Mouse (Mus musculus) embryo, embryonic 9.5 days (tissue): ENCODE measurements around the gene Lgmn.

ENCODE experiments used
- DNase-seq: peaks from one replicate; pipeline ENCODE4 v3.0.0-alpha.2; 2017; ENCODE audit errors: extremely low spot score

Lgmn gene

DNA sequence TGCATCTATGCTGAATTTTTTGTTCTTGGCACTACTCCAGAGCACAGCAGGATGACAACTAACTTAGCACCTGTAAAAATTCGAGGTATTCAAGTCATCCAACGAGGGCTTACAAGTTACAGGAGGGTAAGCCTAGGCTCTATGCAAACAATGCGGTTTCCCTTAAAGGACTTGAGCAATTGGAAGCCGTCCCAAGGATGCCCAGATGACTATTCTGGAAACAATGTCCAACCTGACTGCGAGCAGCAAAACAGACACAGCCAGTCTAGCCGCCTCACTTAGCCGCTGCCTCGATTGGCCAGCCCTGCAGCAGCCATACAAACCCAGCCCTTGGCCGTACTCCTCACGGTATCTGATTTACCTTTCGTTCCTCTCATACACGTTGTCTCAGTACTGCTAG lies 7.4 kb downstream of the Lgmn start:
- DNase-seq: no peak

- no peak for DNase-seq
Observed at GRCm38 (mm10) chr12:102430228-102430627, 9.4 kb downstream of the Lgmn start.

DNA sequence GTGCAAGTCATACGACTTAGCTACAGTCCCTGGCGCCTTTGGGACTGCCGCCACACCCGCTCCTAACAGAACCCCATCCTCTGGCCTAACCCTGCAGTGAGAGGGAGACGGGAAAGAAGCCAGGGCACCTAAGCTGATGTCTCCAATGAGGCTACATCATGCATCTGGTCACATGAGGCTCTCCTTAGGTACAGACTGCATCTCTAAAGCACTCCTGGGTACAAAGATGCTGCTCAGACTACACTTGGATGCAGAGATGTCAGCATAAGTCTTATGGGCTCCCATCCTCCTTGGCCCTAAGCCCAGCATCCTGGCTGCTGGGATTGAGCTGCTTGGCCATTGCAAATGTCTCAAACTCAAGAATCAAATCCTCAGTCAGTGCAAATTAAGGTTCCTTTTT lies 10.0 kb downstream of the Lgmn start:
- no peak for DNase-seq

- DNase-seq: no peak
Observed at GRCm38 (mm10) chr12:102426285-102426684, 13.3 kb downstream of the Lgmn start.

GRCm38 (mm10) chr12:102425048-102425578 lies 14.5 kb downstream of the Lgmn start:
- no peak for DNase-seq

- no peak for DNase-seq
Observed at GRCm38 (mm10) chr12:102424456-102424855, 15.2 kb downstream of the Lgmn start.

DNA sequence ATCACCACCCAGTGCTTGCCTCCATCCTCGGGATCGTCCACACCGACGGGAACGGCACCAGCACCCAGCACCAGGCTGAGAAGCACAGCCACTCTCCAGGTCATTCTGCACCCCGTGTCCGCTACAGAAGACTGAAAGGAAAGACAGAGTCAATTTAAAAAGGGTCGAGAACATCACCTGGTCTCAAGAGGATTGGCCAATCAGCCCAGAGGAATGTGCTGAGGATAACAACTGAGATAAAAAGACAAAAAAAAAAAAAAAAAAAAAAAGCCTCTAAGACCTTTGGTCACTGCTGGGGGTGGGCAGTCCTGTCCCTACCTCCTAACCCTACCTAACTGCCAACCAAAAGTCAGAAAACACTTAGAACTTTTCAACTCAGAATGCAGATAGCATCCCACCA lies 16.0 kb downstream of the Lgmn start:
- DNase-seq: no peak

- no peak for DNase-seq
Observed at GRCm38 (mm10) chr12:102422623-102423320, 16.8 kb downstream of the Lgmn start.

DNA sequence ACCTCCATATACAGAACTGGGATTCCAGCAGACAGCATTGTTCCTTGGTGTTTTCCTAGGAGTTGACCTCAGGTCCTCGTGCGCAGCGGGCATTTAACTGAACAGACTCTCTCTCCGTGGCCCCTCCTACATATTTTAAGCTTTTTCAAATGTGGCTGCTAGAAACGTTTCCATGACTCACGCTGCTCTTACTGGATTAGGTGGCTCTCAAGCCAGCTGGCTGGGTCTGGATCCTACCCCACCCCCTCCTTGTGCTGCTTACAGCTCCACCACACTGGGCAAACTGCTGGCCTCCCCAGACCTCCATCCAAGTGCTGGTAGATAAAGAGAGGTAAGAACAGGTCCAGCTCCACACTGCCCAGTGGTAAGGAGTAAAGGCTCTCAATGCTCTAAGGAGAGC lies 17.5 kb downstream of the Lgmn start:
- DNase-seq: no peak

GRCm38 (mm10) chr12:102420168-102420890 lies 19.3 kb downstream of the Lgmn start:
- DNase-seq: no peak

GRCm38 (mm10) chr12:102419544-102419943 lies 20.1 kb downstream of the Lgmn start:
- DNase-seq: no peak

- no peak for DNase-seq
Observed at GRCm38 (mm10) chr12:102417701-102418100, 21.9 kb downstream of the Lgmn start.

- no peak for DNase-seq
Observed at GRCm38 (mm10) chr12:102416955-102417510, 22.6 kb downstream of the Lgmn start.

GRCm38 (mm10) chr12:102416391-102416837 lies 23.2 kb downstream of the Lgmn start:
- DNase-seq: no peak

- no peak for DNase-seq
Observed at GRCm38 (mm10) chr12:102414686-102415085, 24.9 kb downstream of the Lgmn start.

DNA sequence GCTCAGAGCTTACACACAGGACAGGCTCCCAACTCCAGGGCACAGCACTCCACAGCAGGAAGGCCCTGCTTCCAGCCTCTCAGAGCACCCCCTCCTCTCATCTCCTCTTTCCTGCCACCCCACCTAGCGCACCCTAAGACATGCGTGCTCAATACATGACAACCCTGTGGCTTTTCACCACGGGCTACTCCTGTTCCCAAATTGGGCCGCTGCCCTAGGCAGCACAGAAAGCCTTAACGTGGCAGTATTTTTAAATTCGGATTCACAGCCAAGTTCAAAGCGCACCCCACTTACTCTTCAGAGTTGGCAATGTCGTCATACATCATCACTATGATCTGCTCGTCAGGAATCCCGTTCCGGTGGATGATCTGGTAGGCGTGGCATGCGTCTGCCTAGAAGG lies 26.4 kb downstream of the Lgmn start:
- DNase-seq: no peak

- no peak for DNase-seq
Observed at GRCm38 (mm10) chr12:102398588-102398987, 41.0 kb downstream of the Lgmn start.

DNA sequence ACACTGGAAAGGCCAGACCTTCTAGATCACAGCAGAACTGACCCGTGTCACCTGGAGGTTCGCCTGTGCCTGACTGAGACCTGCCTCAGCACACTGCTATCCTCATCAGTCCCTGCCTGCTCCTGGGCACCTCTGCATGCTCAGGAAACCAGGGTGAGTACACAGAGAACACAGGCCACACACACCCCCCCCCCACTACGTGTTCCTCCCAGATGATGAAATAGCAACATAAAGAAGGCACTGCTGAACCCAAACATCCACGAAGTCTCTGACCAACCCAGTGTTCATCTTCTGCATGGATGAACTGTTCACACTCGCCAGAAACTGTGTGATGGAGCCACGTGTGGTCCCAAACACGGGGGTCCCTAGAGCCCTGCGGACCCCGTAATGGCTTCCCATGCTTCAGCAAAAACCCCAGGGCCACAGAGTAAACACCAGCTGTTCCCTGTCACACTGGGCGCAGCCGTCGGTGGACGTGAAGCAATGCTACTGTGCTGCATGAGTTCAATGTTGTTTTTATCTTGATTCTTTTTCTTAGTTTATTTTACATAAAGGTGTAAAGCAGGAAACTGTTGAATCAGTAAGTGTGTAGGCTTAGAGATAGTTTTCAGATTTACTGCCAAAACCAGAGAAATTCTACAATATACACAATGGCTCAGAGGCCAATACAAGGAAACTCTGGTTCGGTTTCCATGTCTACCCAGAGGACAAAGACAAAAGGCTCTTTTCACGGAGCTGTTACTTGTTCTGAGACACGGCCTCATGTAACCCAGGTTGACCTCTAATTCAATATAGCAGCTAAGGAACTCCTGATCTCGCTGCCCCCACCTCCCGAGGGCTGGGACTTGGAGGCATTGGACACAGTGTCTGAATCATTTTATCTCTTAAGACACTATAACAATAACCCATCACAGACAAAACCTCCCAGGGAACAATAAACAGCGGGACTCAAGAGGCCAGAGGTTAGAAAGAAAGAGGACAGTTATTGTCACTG lies 43.3 kb downstream of the Lgmn start:
- DNase-seq: peak; percentile 56

DNA sequence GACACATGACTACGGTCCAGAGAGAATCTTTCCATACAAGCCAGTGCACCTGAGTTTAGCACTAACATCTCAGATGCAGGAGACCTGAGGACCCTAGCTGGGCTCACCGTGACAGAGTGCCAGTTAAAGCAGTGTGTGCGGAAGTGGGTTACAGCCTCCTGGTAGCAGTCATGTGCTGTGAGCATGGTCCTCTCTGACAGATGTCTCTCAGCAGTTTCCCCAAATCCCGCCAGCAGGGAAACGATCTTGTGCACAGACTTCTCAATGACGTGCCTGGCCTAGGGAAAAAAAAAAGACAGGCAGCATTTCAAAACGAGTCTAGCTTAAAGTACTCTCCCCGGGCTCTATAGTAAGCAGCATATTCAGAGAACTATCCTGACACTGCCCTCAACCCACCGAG lies 44.1 kb downstream of the Lgmn start:
- no peak for DNase-seq

DNA sequence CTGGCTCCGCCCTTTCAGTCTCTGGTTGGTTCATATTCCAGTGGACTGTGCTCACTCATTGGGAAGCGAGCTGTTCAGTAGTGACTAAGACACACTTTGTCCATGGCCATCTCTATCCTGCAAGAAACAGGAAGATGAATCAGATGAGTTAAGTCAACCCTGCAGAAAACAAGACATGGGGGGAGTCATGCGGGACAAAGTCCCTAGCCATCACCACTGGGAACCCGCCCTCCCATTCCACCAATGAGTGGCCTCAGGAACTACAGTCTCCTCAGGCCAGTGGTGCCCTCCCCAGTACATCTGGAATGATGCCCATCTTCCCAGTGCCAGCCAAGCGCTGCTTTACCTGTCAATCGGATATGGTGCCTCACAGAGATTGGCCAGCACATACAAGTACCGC lies 45.1 kb downstream of the Lgmn start:
- no peak for DNase-seq

- no peak for DNase-seq
Observed at GRCm38 (mm10) chr12:102391982-102392381, 47.6 kb downstream of the Lgmn start.

DNA sequence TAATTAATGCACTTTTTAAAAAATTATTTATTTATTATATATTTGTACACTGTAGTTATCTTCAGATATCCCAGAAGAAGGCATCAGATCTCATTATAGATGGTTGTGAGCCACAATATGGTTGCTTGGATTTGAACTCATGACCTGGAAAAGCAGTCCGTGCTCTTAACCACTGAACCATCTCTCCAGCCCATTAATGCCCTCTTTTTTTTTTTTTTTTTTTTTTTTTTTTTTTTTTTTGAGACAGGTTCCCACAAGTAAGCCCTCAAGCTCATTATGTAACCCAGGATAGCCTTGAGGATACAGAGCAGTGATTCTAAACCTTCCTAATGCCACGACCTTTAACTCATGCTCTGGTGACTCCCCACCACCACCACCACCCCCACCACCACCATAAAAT lies 48.5 kb downstream of the Lgmn start:
- no peak for DNase-seq
